Mouse (Mus musculus) CH12.LX (cell line): ENCODE data around the gene Mpig6b.

Experiments
- CTCF ChIP-seq, 2 experiments: IDR thresholded peaks in 1 of 2; conservative IDR thresholded peaks in 1 of 2; 2 replicates each; pipeline ENCODE4 v1.5.1; 2011 to 2012; ENCODE audit warnings: low read depth in 2 of 2, low read length in 2 of 2, improper control_type of control experiment in 1 of 2, inconsistent platforms in 1 of 2, mild to moderate bottlenecking in 1 of 2, moderate library complexity in 1 of 2
- ELF1 ChIP-seq: IDR thresholded peaks from 2 replicates; pipeline ENCODE4 v1.6.1; 2014; ENCODE audit warnings: low read depth, mild to moderate bottlenecking, inconsistent platforms, low read length, improper control_type of control experiment
- RAD21 ChIP-seq: IDR thresholded peaks from 2 replicates; pipeline ENCODE4 v1.6.1; 2011; ENCODE audit warnings: low read depth, mild to moderate bottlenecking, low read length, improper control_type of control experiment, moderate library complexity
- USF2 ChIP-seq: conservative IDR thresholded peaks from 2 replicates; pipeline ENCODE4 v1.6.1; 2011; ENCODE audit warnings: low read depth, low read length, improper control_type of control experiment
- ZMIZ1 ChIP-seq: IDR thresholded peaks from 2 replicates; pipeline ENCODE4 v1.6.1; 2012; ENCODE audit warnings: low read depth, mild to moderate bottlenecking, inconsistent platforms, low read length, improper control_type of control experiment

GRCm38 (mm10) chr17:35031880-35032279 lies 34.1 kb downstream of the Mpig6b start:
- TF ChIP-seq USF2 (no peak), ELF1 (no peak), CTCF (conservative IDR thresholded peaks at IDR 0.05 in 1 of 2, IDR thresholded peaks at IDR 0.05 in 1 of 2; ENCODE audit: low read depth in 2 of 2, low read length in 2 of 2) (no peak), RAD21 (no peak), ZMIZ1 (no peak)
